Mouse (Mus musculus) bone marrow, adult 2 months (tissue): Measurements from ENCODE around the gene Gfi1b. TPM values are rescaled to one million over a fixed set of nuclear protein-coding genes. Genes with fewer than 3 reads are reported as not detected.
A peak's percentile ranks its signal among the peaks of the same experiment; 100 is the strongest.

ENCODE experiments used
- H3K27ac ChIP-seq: fragments of 200-500 bp; 2 replicates; pipeline ENCODE4 v1.5.1; 2012; ENCODE audit warnings: low read depth, mild to moderate bottlenecking, control low read depth, inconsistent platforms, low read length; ENCODE audit not compliant: control insufficient read depth, poor library complexity, insufficient read depth
- H3K4me1 ChIP-seq: fragments of 200-500 bp; 2 replicates; pipeline ENCODE4 v1.6.1; 2011; ENCODE audit warnings: low read length; ENCODE audit not compliant: control insufficient read depth, insufficient read depth
- H3K4me3 ChIP-seq: fragments of 200-500 bp; replicated peaks from 2 replicates; pipeline ENCODE3; 2011; ENCODE audit warnings: mild to moderate bottlenecking, low read depth, low read length, control low read depth; ENCODE audit not compliant: control insufficient read depth
- CTCF ChIP-seq: fragments of 200-500 bp; IDR thresholded peaks from 2 replicates; pipeline ENCODE4 v1.5.1; 2011; ENCODE audit warnings: low read length, control low read depth; ENCODE audit not compliant: control insufficient read depth, insufficient read depth
- POLR2A ChIP-seq: fragments of 200-500 bp; IDR thresholded peaks from 2 replicates; pipeline ENCODE4 v1.6.1; 2011; ENCODE audit warnings: low read depth, mild to moderate bottlenecking, control low read depth, low read length, borderline replicate concordance; ENCODE audit not compliant: control insufficient read depth
- WGBS: fragments of 180-500 bp; shearing (Covaris S2); methylation state at CpG from one replicate; pipeline ENCODE4 v1.1.7; 2018; 5-methylcytosine and 5-hydroxymethylcytosine counted together
- polyA plus RNA-seq: library from polyadenylated mRNA; stranded (reverse); fragments of >200 nt; gene quantifications from 2 replicates; pipeline ENCODE4 v1.2.4, GENCODE M21; 2011; ENCODE audit warnings: low replicate concordance; ENCODE audit not compliant: missing spikeins, insufficient read depth, insufficient read length

Gene Gfi1b
- 62.0 and 66.9 TPM in 2 replicates for polyA plus RNA-seq

GRCm38 (mm10) chr2:28621664-28622171 lies at the start of gene Gfi1b:
Gene Gfi1b (minus strand): TSS chr2:28621982.
- Histone ChIP-seq H3K4me1 (peaks cover 4% of the 10 kb centered on the region; the same call in 1 of the 2 replicates), H3K4me3 (peak within 1 kb of the TSS; percentile 64), H3K27ac (peak within 1 kb of the TSS; percentile 74)
- 2% methylated on average over 16 of the region's 16 CpGs for WGBS
- TF ChIP-seq POLR2A, result peak; percentile 76
- TF ChIP-seq CTCF, result no peak

GRCm38 (mm10) chr2:28671438-28671837 lies 49.7 kb upstream of the Gfi1b start:
- H3K27ac ChIP-seq, result no peak overlapping the region
- 63% methylated on average over 2 of the region's 2 CpGs for WGBS
- no peaks in the 10 kb centered on the region for H3K4me1 ChIP-seq
- TF ChIP-seq CTCF (no peak), POLR2A (no peak)
- no peak overlapping the region for H3K4me3 ChIP-seq

GRCm38 (mm10) chr2:28665818-28666217 lies 44.0 kb upstream of the Gfi1b start:
- TF ChIP-seq POLR2A, result no peak
- no peak for TF ChIP-seq CTCF
- WGBS, result 68% methylated on average over 3 of the region's 3 CpGs
- no peak overlapping the region for H3K27ac ChIP-seq

GRCm38 (mm10) chr2:28662891-28663290 lies 41.1 kb upstream of the Gfi1b start:
- Histone ChIP-seq H3K4me1 (no peaks in the 10 kb centered on the region), H3K27ac (no peak overlapping the region), H3K4me3 (no peak overlapping the region)
- 77% methylated on average over 3 of the region's 3 CpGs for WGBS
- TF ChIP-seq POLR2A (no peak), CTCF (no peak)

More at GRCm38 (mm10) chr2:28665818-28666217, 44.0 kb upstream of the Gfi1b start:
- Histone ChIP-seq H3K4me1 (no peaks in the 10 kb centered on the region), H3K4me3 (no peak overlapping the region)

GRCm38 (mm10) chr2:28656216-28656615 lies 34.4 kb upstream of the Gfi1b start:
- TF ChIP-seq POLR2A (no peak), CTCF (no peak)
- Histone ChIP-seq H3K27ac (no peak overlapping the region), H3K4me3 (no peak overlapping the region), H3K4me1 (no peaks in the 10 kb centered on the region)
- WGBS, result 87% methylated on average over 8 of the region's 8 CpGs

GRCm38 (mm10) chr2:28654295-28654694 lies 32.5 kb upstream of the Gfi1b start:
- Histone ChIP-seq H3K4me3 (no peak overlapping the region), H3K27ac (no peak overlapping the region), H3K4me1 (no peaks in the 10 kb centered on the region)
- peak; percentile 59 for TF ChIP-seq CTCF
- TF ChIP-seq POLR2A, result no peak
- WGBS, result 57% methylated on average over 2 of the region's 2 CpGs

GRCm38 (mm10) chr2:28653351-28653750 lies 31.6 kb upstream of the Gfi1b start:
- Histone ChIP-seq H3K27ac (no peak overlapping the region), H3K4me1 (no peaks in the 10 kb centered on the region), H3K4me3 (no peak overlapping the region)
- 90% methylated on average over 7 of the region's 7 CpGs for WGBS
- TF ChIP-seq CTCF, result no peak
- TF ChIP-seq POLR2A, result no peak

- Histone ChIP-seq H3K4me3 (no peak overlapping the region), H3K4me1 (no peaks in the 10 kb centered on the region), H3K27ac (no peak overlapping the region)
- no peak for TF ChIP-seq CTCF
- TF ChIP-seq POLR2A, result no peak
These were observed 28.7 kb upstream of the Gfi1b start for GRCm38 (mm10) chr2:28650526-28650925.

- no peak for TF ChIP-seq CTCF
- TF ChIP-seq POLR2A, result no peak
- no peak overlapping the region for H3K4me3 ChIP-seq
- no peak overlapping the region for H3K27ac ChIP-seq
- WGBS, result 88% methylated on average over 3 of the region's 3 CpGs
- H3K4me1 ChIP-seq, result peaks cover 2% of the 10 kb centered on the region; the same call in 1 of the 2 replicates
These were observed 21.3 kb upstream of the Gfi1b start for GRCm38 (mm10) chr2:28643081-28643480.
